ENCODE assay signal across 9 mouse cellular contexts in genomic region chr6:8503953-8504352, GRCm38 (mm10).
"Had no signal": no experiment of that assay in that cellular context is flagged by ENCODE, and none has a peak within 500 bp of the region (broad histone marks: within the 10 kb centered on the region; RNA-seq: fewer than 3 reads in every experiment).

No protein-coding gene starts in this region.

- H3K9ac ChIP-seq: liver, embryonic 15.5 days; lung, embryonic 14.5 days; midbrain, embryonic 12.5 days; midbrain, embryonic 15.5 days; neural tube, embryonic 12.5 days had no signal

- H3K27me3 ChIP-seq: midbrain, embryonic 12.5 days; midbrain, embryonic 15.5 days; neural tube, embryonic 12.5 days had no signal

- H3K4me2 ChIP-seq: liver, embryonic 15.5 days; lung, embryonic 14.5 days; midbrain, embryonic 12.5 days; midbrain, embryonic 15.5 days; neural tube, embryonic 12.5 days had no signal

- H3K4me3 ChIP-seq: liver, embryonic 15.5 days; midbrain, embryonic 10.5 days; midbrain, embryonic 12.5 days; midbrain, embryonic 15.5 days; neural tube, embryonic 12.5 days had no signal

- H3K9me3 ChIP-seq: liver, embryonic 15.5 days; midbrain, embryonic 10.5 days; midbrain, embryonic 15.5 days; neural tube, embryonic 12.5 days had no signal

- H3K36me3 ChIP-seq: liver, embryonic 15.5 days; midbrain, embryonic 10.5 days; midbrain, embryonic 12.5 days; midbrain, embryonic 15.5 days; neural tube, embryonic 12.5 days had no signal

- H3K27ac ChIP-seq: liver, embryonic 15.5 days; midbrain, embryonic 10.5 days; midbrain, embryonic 12.5 days; midbrain, embryonic 15.5 days; neural tube, embryonic 12.5 days had no signal

- ATAC-seq: midbrain, embryonic 15.5 days had no signal

- DNase-seq: lung, embryonic 14.5 days; right cerebral cortex, postnatal 14 days; thymus, adult 2 months; thymus, postnatal 25 days had no signal

- H3K4me1 ChIP-seq: midbrain, embryonic 12.5 days; neural tube, embryonic 12.5 days had no signal
